Mouse (Mus musculus) brain, adult 10 weeks (tissue): ENCODE measurements around the gene Tm4sf19. TPM values are rescaled to one million over a fixed set of nuclear protein-coding genes. Genes with fewer than 3 reads are reported as not detected.

Experiments used
- polyA plus RNA-seq: library from polyadenylated mRNA; stranded (reverse); fragments of 350-450 nt; fragmentation: Illumina TruSeq; extraction: RNeasy Lipid Tissue Mini Kit (QIAGEN cat#74804); gene quantifications from one replicate; pipeline ENCODE4 v1.2.3, GENCODE M21; 2015; ENCODE audit warnings: low read depth, low replicate concordance

The Tm4sf19 gene
- polyA plus RNA-seq = not detected

GRCm38 (mm10) chr16:32400267-32400666 is at the start of gene Tm4sf19:
Tm4sf19 (plus strand) TSS chr16:32400506.

GRCm38 (mm10) chr16:32419517-32420483 is 19.5 kb downstream of the Tm4sf19 start, which contains the start of gene Tctex1d2:
Tctex1d2 (plus strand) TSS chr16:32419702.

GRCm38 (mm10) chr16:32430474-32431046 is 30.3 kb downstream of the Tm4sf19 start, which contains the start of gene Pcyt1a:
Pcyt1a (plus strand) TSS chr16:32430921.

Other genes with a start within 250 kb of the Tm4sf19 start
- gene Nrros, start 234.9 kb upstream of the Tm4sf19 start, polyA plus RNA-seq = 5.6 TPM
- gene Bex6, start 220.7 kb upstream of the Tm4sf19 start, polyA plus RNA-seq = not detected
- 34.5 TPM for gene Fbxo45, start 153.3 kb upstream of the Tm4sf19 start, polyA plus RNA-seq
- 18.7 TPM for gene Wdr53, start 153.3 kb upstream of the Tm4sf19 start, polyA plus RNA-seq
- gene Smco1, start 129.0 kb upstream of the Tm4sf19 start, polyA plus RNA-seq = not detected
- gene Rnf168, start 123.0 kb upstream of the Tm4sf19 start, polyA plus RNA-seq = 25.9 TPM
- gene Ubxn7, start 68.2 kb upstream of the Tm4sf19 start, polyA plus RNA-seq = 13.6 TPM
- 31.1 TPM for gene Tctex1d2, start 19.2 kb downstream of the Tm4sf19 start, polyA plus RNA-seq
- gene Pcyt1a, start 30.4 kb downstream of the Tm4sf19 start, polyA plus RNA-seq = 25.0 TPM
- gene Slc51a, start 87.4 kb downstream of the Tm4sf19 start, polyA plus RNA-seq = not detected
- gene Zdhhc19, start 95.8 kb downstream of the Tm4sf19 start, polyA plus RNA-seq = not detected
- 92.4 TPM for gene Tfrc, start 208.4 kb downstream of the Tm4sf19 start, polyA plus RNA-seq
- 124 TPM for gene Tnk2, start 243.4 kb downstream of the Tm4sf19 start, polyA plus RNA-seq